Mouse (Mus musculus) embryo, embryonic 10.5 days (tissue): ENCODE measurements around the gene Cfap61.

ENCODE experiments used
- DNase-seq: peaks from one replicate; pipeline ENCODE4 v3.0.0-alpha.2; 2015; ENCODE audit warnings: low spot score

The Cfap61 gene

DNA sequence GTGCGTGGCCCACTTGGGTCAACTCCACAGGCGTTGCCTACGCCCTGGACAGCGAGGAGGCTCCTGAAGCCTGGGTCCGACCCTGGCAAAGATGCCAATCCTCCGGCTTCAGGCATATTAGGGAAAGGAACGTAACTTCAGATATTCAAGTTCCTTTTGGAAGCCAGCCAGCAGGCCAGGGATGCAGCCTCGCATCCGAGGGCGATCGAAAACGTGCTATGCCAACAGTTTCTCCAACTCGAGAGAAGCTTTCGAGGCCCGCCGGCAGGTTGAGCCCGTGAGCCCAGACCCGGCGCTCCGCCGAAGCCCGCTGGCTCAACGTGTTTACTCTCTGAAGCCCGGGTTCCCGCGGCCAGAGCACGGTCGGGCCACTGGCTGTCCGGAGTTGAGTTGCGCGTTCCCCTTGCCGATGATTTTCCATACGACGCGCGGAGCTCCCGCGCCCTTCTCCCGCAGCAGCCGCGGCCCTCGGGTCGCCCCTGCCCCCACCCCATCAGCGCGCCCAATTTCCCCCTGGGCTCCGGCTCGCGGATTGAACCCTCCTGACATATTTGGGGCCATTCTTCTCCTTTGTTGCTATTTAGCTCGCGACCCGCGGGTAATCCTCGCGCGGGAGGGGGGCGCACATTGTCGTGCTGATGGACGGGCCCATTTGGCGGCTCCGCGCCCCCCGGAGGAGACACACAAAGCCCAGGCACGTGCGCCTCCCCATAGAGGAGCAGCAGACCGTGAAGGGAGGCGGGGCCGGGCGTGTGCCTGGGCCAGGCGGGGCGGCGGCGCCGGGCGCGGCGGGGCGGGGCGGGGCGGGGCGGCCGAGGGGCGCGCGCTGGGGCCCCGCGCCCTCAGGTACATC lies 286.7 kb downstream of the Cfap61 start, which contains the start of gene Insm1:
TSS of gene Insm1 (plus strand) at position 846 of the 853 bp plus-strand sequence.
- peak; percentile 83 for DNase-seq

GRCm38 (mm10) chr2:146221929-146222278 lies 287.3 kb downstream of the Cfap61 start:
- DNase-seq, result peak; percentile 76

- DNase-seq, result peak; percentile 57
Measured at GRCm38 (mm10) chr2:146222279-146223175, 287.9 kb downstream of the Cfap61 start.

- DNase-seq, result peak; percentile 14
Measured at GRCm38 (mm10) chr2:146223176-146223905, 288.8 kb downstream of the Cfap61 start.

- DNase-seq, result peak; percentile 38
Measured at GRCm38 (mm10) chr2:146224141-146224540, 289.6 kb downstream of the Cfap61 start.

DNA sequence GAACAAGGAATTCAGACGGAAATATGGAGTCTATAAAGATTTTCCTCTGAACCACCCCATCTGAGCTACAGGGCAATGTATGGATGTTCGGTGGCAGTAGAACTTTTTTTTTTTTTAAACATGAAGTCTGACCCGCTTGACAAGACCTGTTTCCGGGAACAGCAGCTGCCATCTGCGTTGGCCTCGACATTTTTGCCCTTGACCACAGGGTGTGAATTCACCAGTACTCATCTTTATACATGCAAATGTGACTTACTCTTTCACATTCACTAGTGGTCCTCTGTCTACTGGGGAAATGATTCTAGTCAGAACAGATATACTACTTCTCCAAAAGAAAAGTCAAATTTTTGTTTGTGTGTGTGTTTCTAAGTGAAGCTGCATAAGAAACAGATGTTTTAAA lies 291.2 kb downstream of the Cfap61 start:
- peak; percentile 7 for DNase-seq

DNA sequence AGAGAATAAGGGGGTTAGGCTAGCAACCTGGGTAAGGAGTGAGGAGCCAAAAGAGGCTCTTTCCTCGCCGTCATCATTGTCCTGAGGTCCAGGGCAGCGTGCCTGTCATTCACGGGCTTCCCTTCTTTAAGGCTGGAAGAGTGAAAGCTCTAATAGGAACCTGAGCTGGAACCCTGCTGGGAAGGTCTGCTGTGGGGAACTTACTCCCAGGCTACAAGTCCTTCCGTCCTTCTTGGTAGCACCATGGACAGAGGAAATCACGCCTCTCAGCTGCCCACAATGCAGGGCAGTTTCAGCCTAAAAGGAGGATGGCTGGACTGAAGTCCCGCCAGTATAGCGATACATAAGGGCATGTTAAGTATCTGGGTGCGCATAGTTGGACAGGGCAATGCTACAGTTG lies 291.9 kb downstream of the Cfap61 start:
- peak; percentile 83 for DNase-seq

DNA sequence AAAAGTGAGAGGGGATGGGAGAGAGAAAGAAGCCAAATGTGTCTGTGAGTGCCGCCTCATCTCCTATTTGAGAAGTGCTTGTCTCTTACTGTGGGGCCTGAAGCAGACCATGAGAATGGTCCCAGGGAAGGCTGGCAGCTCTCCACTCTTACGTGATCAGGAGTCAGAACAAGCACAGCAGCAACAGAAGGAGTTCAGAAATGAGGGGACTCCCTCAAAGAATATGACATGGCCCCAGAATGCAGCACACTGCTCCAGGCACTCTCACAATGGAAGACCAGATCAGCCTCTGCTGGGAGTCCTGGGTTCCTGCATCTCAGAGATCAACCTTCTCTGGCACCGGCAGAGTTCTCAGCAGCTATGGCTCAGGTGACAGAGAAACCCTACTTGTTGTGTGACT lies 293.1 kb downstream of the Cfap61 start:
- no peak for DNase-seq

DNA sequence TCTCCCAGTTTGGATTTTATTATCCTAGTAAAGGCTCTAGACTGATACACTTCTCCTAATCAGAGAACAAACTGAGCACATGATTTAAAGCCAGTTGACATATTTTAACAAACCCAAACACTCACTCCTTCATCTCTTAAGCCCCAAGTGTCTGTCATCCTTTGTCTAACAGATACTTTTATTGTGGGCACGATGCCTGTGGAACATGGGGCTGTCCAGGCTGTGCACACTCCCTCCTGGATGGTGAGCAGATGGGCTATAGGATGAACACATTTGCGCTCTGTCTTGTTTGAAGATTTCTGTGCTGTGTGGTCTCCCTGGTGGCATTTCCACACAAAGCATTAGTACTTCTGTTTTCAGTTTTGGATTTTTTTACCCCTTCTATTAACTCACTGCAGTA lies 293.9 kb downstream of the Cfap61 start:
- no peak for DNase-seq

GRCm38 (mm10) chr2:146231485-146231884 lies 296.9 kb downstream of the Cfap61 start:
- DNase-seq, result no peak

DNA sequence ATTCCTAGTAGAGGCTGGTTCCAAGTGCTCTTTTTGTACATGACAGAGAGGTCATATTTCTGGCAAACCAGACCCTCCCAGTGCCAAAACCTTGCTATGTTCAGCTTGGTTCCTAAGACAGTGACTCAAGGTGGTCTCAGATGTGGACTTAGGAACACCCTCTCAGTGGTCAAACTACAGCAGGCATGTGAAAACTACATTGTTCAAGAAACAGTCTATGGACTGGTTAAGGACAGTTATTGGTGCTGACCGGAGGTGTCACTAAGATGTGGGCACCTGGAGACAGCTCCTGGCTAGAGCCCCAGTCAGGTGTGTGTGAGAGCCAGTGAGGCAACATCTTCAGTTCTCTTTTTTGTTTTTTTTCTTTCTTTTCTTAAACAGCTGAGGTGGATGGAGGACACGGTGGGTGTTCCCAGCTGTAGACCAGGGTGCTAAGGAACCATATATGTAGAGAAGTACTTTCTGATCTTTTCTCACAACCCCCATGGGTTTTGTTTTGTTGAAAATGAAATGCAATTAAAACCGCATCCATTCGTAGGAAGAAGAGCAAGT lies 304.7 kb downstream of the Cfap61 start:
- no peak for DNase-seq

DNA sequence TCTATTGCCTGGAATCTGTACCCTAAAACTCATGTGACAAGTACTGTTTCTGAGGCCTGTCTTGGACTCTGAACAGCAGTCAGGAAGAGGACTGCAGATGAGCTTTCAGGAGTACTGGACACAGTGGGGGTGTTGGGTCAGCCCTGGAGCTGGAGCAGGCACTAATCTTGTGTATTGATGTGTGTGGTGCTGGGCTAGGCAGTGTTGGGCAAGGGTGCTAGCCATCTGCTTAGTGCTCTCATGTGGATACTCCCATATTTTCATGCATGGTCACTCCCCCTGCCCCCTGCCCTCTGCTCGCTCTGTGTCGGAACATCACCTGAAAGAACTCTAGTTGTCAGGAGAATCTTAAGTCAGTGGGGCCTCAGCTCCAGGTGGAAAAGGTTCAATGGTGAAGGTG lies 309.5 kb downstream of the Cfap61 start:
- no peak for DNase-seq

- DNase-seq, result no peak
Measured at GRCm38 (mm10) chr2:146245401-146245800, 310.8 kb downstream of the Cfap61 start.

- DNase-seq, result no peak
Measured at GRCm38 (mm10) chr2:146246409-146247075, 312.0 kb downstream of the Cfap61 start.

DNA sequence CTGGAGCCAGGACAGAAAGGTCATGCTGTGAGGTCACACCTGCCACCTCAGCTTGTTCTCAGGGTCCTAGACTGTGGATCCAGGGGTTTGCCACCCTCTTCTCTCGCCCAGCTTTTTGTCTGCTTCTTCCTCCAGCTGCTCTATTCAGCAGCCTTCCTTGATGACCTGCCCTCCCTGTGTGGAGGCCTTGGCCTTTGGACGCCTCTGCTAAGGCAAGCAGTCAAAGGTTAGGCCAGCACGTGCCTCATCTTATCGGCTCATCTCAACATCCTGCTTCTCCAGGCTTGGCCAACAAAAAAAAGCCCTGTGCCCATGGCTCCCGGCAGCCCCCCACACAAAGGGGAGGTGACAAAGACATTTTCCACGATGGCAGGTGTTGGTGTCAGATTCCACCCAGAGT lies 313.0 kb downstream of the Cfap61 start:
- DNase-seq, result peak; percentile 15

- no peak for DNase-seq
Measured at GRCm38 (mm10) chr2:146249033-146249432, 314.4 kb downstream of the Cfap61 start.

DNA sequence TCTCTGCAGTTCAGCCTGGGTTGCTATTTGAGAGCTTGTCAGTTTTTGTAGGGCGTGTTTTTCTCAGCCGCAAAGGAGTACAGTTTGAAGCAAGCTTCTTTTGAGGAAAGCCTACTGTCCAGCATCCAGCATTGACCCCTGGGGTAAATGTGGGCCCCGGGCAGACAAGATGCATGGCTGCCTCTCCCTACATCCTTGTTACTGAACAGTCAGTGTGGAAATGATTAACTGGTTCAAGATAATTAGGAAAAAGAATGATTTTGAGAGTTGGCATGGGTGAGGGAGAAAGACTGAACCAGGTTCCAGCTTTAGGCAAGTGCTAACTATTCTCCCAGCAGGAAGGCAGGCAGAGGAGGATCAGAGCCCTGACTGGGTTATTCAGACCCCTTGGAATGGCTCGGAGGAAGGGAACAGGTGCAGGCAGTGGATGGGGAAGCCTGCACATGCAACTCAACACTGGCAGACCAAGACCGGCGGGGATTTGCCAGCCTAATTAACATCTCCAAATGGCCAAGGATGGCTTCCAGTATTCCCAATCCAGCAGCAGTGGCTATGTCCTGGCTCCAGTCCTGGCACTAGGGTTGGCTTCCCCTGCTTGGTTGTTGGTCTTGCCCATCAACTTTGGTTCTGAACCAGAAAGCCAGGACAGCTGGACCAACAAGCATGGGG lies 315.8 kb downstream of the Cfap61 start:
- DNase-seq, result no peak

GRCm38 (mm10) chr2:146254387-146254786 lies 319.8 kb downstream of the Cfap61 start:
- no peak for DNase-seq

DNA sequence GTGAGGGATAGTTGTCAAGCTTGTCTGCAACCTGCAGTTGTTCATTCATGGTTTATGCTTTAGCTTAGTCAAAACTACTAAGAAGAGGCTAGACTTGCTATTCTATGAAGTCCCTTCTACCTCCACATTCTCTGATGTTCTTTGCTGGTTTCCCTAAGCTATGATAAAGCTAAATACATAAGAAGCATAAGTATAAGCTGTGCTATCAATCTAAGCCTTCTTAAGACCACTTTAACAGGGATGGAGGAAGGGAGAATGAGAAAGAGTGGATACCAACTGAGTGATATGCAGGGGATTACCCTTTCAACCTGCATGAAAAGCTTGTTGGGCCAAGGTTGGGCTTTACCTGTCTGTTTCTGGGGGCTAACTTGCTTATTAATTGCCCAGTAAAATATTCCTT lies 321.1 kb downstream of the Cfap61 start:
- DNase-seq, result no peak

- peak; percentile 33 for DNase-seq
Measured at GRCm38 (mm10) chr2:146256321-146256875, 321.8 kb downstream of the Cfap61 start.
